Mouse (Mus musculus): ENCODE results near the gene Tnnt2.

Gene Tnnt2

DNA sequence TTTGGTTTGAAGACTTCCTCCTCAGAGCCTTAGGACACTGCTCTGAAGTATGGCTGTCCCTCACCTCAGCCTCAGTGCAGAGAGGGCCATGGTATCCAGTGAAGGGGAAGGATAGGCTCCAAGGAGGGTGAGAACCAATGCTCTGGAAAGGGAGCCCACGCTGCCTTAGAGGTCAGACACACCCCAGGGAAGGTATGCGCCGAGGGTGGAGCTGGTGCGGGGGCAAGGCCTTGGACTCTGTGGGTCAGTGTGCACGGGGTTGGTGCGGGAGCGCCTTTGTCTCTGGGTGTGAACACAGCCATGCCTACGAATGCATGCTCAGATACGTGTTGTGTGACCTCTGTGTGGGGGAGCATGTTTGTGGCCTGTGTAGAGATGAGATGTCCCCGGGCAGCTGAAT, 16.1 kb upstream of the Tnnt2 start:
- DNase-seq, result no peak

DNA sequence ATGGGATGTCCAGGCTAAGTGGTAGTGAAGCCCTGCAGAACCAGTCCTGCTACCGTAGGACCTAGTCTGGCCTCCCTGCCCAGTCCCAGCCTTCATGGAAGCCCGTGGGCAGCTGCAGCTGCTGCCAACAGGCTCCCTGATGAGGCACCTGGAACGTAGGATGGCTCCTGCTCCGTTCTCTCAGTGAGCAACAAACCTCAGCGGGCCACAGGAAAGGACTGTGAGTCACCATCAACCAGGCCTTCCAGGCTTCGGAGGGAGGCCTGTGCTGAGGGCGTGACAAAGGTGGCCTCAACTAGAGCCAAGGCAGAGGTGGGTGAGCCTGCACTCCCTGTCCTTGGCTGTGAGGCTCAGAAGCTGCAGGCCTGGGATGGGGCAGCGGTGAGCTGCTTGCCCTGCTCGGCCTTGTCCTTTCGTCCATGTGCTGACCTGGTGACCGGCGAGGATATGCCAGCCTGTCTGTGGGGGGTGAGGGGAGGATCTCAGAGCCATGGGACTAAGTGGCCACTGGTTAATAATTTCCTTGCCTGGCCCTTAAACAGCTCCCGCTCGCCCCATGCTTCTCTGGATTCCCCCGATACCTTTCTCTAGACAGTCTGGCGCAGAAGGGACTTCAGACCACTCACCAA, 15.3 kb upstream of the Tnnt2 start:
- no peak for DNase-seq

DNA sequence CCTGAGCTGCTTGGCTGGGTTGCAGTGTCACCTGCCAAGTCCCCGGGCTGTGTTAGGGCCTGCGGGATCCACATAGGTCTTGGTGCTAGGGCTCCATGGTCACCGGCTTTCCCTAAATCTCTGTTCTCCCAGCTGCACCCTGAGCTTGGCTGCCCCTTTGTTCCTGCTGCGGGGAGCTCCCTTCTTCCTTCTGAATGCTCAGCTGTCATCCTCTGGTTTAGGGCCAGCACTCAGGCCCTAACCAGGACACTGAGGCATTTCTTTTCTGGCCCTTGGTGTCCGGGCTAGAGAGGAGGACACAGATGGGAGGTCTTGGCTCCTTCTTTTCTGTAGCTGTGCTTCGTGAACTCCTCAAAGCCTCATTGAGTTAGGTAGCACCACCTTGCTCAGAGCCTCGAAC, 14.4 kb upstream of the Tnnt2 start:
- DNase-seq, result no peak

DNA sequence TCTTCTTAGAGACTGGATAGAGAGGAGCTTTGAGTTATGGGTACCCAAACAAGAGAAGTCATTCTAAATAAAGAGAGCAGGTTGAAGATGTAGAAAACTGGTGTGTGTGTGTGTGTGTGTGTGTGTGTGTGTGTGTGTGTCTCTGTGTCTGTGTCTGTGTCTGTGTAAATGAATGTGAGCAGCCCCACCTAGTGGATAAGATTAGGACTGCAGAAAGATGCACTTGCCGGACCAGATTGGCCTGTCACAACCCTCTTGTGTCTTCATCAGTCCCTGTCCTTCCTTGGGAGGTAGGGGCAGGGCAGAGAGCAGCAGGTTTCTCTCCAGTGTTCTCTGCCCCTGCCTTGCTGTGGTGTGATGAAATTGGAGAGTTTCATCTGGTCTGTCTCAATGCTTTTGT, 7.2 kb upstream of the Tnnt2 start:
- DNase-seq, result no peak

DNA sequence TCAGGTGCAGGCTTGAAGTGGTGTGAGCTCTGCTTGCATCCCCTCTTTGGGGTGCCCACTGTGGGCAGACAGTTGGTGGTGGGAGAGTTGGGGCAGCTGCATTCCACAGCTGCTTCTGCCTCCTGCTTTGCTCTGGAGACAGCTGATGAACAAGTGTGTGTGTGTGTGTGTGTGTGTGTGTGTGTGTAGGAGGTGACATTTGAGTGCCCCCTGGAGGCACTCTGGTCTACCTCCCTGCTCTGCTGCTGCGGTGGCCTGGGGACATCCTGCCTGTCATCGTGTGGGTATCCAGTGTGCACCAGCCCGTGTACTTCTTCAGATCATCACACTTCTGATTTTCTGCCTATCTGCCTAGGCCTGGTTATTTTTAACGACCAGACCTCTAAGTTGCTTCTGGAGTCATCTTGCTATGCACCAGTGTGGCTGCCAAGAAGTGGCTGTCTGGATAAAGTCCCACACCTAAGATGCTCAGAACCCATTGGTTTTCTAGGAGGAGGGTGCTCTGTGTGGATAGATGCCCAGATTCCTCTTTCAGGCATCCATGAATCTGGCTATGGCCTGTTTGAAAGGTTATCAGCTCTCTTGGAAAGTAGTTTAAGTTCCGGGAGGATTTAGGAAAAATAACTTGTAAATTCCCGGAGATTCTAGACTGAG, 1.8 kb upstream of the Tnnt2 start:
- no peak for DNase-seq

DNA sequence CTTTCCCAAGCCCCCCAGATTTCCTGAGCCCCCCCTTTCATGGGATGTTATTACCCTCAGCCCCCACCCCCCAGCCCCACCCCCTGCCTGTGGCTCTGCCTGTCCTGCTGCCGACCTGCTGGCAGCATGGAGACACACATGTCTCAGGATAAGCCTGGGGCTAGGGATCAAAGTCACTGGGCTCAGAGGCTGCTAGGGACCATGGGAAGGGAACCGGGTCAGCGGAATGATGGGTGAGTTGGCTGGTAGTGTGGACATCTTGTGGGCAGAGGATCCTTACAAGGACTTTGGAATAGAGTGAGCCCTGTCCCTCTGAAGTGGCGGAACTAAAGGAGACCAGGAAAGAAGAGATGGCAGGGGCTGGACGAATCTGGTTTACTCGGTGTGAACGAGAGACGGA, 1.2 kb upstream of the Tnnt2 start:
- DNase-seq, result no peak

DNA sequence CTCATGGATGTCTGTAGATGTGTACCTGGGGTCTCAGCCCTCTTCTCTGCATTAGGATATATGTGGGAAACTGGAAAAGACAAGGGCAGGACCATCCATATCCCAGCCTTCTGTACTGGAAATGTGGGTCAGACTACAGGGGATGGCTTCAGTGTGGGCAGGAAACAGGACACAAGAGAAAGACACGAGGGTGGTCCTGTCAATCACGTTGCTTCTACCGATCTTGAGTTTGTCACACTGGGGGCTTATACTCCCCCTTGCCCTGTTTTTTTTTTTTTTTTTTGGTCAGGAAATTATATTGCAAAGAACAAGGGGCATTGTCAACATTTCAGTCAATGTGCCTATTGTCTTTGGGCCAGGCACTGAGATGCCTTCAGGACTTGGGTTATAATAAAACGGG, 2.5 kb downstream of the Tnnt2 start:
- DNase-seq, result no peak

DNA sequence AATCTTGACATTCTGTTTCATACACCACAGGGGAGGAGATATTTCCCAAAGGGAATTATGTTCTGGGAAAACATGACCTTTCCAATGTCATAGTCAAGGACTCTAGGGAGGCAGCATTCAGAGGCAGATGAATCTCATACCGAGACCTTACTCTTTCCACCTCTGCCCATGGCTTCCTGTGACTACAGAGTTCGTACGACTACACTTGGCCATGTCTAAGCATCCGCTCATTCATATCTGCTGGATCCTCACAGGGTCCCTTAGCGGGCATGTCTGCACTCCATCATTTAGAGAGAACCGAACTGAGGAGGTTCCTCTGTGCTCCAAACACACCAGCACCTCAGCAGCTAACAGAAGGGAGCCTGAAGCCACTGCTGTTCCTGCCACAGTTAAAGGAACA, 2.9 kb downstream of the Tnnt2 start:
- DNase-seq, result no peak

DNA sequence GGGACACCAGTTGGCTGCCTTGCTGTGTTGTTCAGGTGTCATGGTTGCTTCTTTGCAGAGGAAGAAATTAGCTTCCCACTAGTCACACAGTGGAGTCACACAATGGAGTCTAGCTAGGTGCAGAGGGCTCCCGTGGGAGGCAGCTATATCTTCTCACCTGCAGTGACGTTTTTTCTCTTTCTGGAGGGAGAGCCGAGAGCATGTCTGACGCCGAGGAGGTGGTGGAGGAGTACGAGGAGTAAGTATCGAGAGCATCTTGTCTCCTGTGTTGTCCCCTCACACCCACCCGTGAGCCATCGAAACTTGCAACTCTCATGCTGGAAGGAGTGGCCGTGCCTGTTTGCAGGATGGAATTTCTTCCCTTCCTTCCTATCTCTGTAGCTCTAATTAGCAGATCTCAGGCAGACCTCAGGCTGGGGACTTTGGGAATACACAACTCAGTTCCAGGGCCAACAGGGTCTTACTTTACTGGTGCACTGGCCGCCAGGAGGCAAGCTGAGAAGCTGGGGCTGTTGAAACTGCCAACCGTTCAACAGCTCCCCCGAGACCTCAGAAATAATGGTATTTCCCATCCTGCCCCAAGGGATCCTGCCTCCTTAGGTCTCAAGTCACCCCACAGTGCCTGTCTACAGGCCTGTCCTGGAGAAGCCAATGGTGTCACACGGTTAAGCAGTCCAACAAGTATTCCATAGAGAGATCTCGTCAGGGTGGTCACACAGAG, 4.7 kb downstream of the Tnnt2 start:
- DNase-seq, result no peak

DNA sequence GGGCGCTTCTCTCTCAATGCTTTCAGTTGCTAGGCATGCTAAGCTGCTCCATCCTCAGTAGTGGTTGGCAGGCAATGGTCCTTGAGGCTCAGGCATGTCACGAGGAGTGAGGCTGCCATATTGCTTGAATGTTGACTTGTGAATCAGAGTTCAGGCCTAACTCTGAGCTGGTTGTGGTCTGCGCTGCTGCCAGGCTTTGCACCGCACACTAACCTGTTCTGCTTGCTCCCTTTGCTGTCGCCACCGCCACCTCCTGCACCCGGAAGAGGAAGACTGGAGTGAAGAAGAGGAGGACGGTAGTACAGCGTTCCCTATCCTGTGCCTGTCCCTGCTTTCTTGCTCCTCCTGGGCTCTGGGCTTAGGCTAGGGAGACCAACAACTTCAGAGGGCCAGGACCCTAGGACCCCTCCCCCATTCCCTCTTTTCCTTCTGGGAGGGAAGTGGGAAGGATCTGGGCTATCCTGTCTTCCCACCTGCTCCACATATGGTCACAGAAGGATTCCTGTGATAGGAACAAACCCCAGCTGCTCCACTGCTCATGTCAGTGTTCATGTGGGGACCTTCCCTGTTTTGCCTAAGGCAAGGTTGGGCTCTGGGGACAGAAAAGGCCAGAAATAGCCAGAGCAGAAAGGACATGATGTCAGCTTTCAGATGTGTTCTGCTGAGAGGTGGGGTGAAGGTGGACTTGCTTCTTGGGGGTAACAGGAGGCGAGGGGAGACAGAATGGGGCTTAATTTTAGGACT, 7.5 kb downstream of the Tnnt2 start:
- no peak for DNase-seq

DNA sequence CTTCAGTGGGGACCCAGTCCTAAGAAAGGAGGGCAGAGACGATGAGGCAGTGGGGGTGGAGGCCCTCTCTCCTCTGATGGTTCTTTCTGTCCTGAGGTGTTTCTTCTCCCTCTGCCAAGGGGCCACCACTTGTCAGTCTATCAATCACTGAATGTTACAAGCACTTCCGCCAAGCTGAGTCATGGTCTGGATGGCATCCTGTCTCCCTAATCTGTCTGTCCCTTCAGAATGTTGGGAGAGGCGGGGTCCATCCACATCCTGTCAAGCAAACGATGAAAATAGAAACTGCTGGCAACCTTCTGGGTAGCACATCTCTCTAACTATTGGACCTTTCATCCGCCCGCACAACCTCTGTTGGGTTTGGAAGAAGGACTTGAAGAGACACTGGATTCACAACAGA, 8.3 kb downstream of the Tnnt2 start:
- no peak for DNase-seq

DNA sequence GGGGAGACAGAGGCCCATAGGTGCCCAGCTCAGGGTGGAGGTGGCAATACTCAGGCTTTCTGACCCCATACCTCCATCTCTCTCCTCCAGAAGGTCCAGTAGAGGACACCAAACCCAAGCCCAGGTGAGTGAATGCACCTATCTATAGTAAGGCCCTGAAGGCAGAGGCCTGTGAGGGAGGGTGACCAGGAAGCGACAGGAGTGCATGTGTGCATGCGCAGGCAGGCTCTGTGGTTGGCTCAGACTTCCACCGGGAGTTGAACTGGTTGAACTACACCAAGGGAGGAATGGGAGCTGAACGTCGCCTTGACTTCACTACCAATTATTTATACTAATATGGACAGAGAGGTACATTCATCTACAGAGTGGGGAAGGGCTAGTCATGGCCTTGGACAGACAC, 10.5 kb downstream of the Tnnt2 start:
- DNase-seq, result no peak

DNA sequence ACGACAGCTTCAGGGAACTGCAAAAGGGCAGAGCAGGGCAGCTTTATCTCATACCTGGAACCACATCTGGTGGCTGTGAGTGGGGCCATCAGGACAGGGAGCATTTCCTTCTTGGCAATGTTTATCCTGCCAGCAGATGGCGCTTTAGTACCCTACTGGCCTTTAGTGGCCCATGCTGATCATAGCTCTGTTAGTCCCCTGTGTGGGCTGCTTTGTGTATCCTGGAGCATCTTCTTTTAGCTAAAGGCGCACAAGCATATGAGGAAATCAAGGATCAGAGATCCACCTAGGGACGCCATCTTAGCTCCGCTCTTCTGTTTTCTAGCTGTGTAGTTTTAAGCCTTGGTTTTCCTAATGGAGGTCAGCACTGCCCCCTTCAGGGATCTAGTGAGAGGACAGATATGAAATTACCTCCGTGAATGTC, 11.0 kb downstream of the Tnnt2 start:
- DNase-seq, result peak; percentile 14

DNA sequence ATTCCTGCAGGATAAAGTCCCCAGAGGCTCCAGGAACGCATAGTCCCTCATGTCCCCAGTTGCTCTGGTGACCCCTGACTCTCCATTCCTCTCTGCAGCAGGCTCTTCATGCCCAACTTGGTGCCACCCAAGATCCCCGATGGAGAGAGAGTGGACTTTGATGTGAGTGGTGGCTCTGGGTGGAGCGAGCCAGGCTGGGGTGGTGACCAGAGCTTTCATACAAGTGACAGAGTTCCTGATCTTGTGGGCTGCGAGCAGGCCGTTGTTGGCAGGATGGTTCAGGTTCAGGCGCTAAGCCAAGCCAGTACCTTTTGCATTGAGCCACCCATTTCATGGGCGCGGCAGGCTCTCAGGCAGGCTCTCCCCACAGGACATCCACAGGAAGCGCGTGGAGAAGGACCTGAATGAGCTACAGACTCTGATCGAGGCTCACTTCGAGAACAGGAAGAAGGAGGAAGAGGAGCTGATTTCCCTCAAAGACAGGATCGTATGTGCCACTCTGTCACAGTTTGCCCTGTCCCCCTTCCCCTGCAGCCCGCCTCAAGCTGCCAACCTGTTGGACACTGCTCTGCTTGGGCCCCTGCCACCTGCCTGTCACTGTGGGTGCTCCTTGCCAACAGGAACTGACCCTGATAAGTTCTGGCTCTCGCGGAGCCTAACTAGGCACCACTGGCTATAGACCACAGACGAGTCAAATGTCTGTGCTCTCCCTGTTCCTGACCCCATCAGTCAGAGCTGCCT, 11.6 kb downstream of the Tnnt2 start:
- no peak for DNase-seq

DNA sequence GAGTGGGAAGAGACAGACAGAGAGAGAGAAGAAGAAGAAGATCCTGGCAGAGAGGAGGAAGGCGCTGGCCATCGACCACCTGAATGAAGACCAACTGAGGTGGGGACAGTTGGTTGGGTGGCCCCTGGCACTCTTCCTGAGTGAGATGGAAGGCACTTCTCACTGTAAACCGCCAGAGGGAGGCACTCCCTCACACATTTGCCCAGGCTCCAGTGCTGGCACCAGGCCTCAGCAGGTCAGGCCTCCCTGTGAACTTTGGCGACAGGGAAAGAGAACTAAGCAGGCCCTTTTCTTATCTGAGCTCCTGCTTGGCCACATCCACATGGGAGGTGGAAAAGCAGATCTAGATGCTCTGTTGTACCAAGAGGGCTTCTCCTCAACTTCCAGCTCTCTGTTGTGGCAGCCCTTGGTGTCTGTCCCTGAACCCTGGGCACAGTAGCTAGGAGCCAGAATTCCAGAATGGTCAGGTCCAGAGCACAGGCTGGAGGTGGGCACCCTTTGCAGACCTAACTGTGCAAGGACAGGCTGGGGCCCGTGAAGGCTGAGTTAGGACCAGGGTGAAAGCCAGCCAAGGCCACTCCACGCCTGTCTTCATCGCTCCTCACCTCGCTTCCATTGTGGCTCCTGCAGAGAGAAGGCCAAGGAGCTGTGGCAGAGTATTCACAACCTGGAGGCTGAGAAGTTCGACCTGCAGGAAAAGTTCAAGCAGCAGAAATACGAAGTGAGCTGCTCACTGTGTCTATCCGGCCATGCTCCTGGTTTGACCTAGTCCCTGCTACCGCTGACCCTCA, 14.8 kb downstream of the Tnnt2 start:
- no peak for DNase-seq

DNA sequence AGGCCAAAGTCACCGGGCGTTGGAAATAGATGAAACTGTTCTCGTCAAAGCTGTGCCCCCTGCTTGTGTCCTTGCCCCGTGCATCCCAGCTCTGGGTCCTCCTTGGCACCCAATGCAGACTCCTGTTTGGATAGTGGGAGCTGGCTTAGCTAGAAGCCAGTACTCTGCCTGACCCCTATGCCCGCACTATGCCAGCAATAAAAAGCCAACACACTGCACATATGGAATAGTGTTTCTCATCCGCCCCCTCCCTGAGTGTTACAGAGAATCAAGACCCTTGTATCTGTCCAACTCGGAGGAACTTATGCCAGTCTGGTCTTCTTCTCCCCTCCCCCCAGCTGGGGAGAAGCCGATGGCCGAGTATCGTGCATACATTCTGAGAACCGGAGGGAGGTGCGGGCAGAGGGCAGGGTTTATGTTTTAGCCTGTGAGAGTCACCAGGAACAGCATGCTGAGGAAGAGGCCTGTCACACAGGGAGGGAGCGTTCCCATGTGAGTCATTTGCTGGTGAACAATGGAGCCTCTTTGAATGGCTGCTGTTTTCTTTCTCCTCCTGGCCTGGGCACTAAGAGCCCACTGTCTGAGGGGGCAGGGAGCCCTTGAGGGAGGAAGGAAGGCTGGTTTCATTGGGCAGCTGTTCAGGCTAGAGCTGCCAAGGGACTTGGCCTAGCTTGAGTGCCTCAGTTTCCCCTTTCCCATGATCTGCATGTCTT, 16.0 kb downstream of the Tnnt2 start:
- no peak for DNase-seq

DNA sequence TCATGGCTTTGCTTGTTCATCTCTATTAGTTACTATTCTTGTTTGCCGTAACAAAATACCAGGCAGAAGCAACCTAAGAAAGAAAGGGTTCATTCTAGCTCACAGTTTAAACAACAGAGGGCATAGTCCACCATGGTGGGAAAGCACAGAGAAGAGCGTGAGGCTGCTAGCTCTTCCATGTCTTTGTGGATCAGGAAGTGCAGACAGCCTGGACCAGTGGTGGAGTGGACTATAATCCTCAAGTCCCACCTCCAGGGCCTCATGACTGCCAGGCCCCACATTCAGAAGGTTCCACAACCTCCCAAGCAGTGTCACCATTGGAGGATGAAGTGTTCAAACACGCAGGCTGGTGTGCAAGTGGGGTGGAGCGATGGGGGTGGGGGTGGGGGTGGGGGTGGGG, 17.0 kb downstream of the Tnnt2 start:
- DNase-seq, result no peak

DNA sequence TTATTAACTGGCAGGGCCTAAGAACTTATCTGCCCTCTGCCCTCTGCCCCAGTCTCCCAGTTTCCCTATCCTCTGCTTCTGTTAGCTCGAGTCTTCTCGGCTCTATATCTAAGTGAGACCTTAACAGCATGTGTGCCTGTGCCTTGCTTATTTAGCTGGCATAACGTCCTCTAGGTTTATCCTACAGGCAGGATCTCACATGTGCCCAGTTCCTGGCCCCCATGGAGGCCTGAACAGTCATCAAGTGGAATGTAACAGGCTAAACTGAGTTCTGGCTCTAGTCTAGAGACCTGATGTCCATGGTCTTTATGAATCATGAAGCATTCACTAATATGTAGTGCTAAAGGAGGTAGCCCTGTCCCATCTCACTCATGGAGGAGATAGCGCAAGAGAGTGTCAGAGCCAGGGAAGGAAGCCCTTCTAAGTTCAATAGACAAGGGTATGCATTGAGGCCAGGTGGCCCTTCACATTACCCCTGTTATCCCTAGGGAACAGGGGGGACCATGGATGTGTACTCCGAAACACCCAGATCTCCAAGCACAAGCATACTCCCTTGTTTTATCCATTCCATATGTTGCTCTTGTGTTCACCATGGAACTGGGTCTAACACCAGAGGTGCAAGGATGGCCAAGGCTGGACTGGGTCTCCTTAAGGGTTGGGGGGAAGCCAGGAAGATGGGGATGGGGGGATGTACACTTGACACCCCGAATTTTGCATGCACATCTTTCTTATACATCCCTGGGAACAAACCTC, 18.6 kb downstream of the Tnnt2 start:
- DNase-seq, result no peak

DNA sequence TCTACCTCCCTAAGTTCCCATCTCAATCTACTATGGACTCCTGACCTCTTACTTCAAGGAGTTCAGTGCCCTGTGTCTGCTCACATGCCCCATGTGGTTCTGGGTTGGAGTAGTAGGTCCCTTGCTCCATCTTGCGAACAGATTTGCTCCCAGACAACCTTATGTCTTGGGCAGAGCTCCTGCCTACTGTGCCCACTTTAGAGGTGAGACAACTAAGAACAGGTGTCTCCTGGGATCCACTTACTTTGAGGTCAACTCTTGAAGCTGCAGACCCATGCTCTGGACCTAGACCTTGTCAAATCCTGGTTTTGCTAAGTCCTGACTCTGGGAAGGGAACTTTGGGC, 19.2 kb downstream of the Tnnt2 start:
- no peak for DNase-seq

DNA sequence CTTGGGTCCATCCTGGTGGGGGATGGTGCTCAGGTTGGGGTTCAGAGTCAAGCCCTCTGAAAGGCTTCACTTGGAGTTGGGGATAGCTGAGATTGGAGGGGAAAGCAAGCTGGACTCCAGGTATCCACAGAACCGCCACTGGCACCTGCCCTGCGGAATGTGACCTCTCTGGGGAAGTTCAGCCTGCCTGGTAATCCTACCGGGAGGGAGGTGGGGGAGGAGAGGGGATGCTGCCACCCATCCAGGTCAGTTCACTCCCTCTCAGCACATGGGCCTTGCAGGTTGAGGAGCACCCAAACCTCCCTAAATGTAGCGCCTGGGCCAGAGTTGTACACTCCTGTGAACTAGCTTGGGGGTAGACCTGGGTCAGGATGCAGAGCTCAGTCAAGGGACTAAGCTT, 19.9 kb downstream of the Tnnt2 start:
- no peak for DNase-seq

Measured in cerebellum, adult 8-10 months (tissue).